Mouse (Mus musculus): ENCODE data around the gene Creb1.
"Not testable (repeated sequence)": the region's sequence is repeated elsewhere in the genome, so short reads cannot be mapped to it uniquely, and the experiment has no call there.

Creb1 gene

DNA sequence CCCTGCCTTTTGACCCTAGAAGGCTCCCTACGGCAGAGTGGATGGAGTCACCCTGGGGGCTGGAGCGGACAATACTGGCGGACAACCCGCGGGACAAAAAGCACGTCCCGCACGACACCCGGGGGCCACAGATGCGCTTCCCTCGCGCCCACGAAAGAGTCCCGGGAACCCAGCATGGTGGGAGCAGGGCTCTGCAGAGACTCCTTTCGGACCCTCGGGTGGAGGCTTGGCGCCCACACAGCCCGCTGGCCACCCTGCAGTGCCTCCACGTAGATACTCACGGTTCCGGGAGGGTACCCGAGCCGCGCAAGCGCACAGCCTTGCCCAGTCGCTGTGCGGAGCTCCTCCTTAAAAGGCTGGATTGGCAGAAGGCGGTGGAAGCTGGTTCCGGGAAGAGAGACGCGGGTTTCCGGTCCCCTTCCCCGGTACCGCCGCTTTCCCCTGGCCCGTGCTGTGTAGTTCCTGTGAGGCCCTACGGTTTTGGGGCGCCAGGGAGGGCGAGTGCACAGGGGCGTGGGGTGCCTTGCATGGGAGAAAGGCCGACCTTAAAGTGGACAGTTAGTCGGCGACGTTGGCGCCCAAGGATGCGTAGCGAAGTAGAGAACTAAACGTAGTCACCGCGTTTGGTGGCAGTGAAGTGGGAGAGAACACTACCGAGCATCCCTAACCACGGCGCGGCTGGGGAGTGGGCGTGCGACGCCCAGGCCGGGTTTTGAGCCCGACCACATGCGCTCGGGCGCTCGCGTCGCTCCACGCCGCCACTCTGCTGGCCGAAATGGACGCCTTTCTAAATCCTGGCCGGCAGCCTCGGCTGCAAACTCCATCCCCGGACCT is 84.7 kb downstream of the Creb1 start, which contains the start of gene Mettl21a:
Gene Mettl21a (minus strand): TSS at position 362 of the 834 bp plus-strand sequence.
- DNase-seq (ENCODE audit: low read depth, low spot score) = peak; percentile 93

DNA sequence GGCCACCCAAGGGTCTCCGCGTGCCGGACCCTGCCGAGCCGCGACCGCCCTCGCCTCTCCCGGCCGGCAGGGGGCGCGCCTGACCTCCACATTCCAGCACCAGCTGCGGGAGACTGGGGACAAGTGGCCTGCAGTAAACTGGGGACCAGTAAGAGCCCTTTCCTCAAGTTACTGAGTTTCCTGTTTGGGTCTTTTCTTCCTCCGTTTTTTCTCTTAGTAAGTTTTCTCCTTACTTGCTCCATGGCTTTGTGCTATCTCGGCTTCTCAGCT is 85.2 kb downstream of the Creb1 start:
- DNase-seq (ENCODE audit: low read depth, low spot score) = peak; percentile 92

DNA sequence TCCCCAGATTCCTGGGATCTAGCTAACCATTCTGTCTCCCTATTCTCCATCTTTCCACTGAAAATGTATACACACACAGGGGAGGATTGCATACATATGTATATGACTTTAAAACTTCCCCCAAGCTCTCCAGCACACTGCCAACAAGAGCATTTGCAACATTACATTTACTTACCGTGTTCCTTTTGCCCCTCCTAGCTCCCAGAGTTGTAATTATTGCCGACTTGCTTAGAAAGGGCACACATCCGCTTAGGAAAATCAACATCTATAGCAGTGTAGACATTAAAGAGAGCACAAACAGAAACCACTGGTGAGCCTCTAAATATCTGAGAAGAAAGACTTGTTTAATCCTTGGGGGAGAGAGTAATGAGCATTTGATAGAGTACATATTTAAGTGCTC is 85.8 kb downstream of the Creb1 start:
- DNase-seq (ENCODE audit: low read depth, low spot score) = no peak

DNA sequence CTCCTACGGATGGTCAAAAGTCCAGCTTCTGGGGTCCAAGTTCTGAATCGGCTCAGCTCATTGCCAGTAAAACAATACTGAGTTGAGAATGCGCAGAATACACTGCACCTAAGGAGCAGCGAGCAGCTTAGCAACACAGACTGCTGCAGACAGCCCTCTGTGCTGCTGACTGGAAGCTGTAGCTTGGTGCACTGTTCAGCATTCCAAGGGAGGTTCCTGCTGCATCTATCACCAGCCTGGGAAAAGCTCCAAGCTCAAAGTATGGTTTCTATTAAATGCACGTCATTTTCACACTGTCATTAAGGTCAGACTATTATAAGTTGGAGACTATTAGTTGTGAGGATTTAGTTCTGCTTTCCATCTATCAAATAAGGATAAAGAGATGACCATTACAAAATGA is 88.7 kb downstream of the Creb1 start:
- DNase-seq (ENCODE audit: low read depth, low spot score) = no peak

DNA sequence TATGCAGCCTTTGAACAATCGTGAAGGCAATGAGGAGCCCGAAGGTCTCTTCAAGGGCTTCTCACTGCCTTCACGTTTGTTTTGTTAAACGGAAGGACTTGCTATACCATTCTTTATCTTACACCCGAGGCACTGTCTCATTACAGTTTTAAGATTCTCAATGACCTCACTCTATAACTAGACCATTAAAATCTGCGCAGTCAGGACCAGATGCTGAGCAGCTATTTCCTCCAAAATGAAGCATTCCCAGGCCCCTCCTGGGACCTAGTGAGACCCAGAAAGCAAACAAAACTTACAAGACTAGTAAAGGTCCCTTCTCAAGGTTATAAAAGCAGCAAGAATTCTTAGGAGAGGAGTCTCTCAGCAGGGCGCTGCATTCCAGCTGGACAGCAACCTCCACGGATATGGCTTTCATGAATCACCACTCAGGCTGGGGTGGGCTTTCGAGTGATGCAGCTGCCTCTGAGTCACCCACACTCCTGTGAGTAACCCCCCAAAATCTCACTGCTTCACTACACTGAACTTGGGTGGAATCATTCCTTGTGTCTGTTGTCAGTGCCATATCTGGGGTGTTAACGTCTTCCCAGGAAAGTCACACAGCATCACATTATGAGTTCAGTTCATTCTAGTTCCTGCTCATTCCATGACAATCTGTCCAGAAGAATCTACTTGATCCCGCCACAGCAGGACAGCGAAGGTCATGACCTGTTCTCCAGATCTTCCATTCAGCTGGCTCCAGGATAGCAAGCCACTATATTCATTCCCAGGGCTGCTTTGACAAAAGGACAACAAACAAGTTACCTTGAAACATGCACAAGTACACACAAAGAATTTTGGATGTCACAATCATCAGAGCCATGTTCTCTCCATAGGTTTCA is 91.4 kb downstream of the Creb1 start:
- DNase-seq (ENCODE audit: low read depth, low spot score) = peak; percentile 78

DNA sequence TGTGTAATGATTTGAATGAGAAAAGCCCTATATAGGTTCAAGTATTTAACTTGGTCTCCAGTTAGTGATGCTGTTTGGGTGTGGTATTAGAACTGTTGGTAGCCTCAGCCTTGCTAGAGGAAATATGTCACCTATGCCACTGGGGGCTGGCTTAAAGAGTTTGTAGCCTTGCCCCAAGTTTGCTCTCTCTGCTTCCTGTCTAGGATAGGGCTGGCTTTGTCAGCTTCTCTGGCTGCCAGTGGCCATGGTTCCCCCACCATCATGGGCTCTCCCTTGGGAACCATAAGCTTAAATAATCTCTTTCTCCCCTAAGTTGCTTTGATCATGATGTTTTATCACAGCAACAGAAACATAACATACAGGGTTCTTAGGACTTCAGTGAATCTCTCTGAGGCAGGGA is 92.8 kb downstream of the Creb1 start:
- no peak for DNase-seq (ENCODE audit: low read depth, low spot score)

DNA sequence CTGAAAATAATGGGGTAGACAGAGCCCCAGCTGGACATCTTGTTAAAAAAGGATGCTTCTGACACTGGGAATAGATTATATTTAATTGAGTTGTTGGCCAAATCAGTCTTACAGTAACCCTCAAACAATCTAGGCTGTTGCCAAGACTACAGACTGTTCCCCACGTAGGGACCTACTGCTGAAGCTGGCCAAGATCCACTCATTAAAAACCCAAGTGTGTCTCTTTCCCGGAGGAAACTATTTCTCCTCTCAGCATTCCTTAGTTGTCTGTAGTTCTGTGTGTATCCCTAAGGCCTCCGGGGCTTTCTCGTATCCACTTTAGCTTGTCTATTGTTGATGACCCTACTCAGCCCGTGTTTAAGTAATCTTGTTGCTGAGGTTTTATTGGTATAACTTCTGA is 99.1 kb downstream of the Creb1 start:
- no peak for DNase-seq (ENCODE audit: low read depth, low spot score)

DNA sequence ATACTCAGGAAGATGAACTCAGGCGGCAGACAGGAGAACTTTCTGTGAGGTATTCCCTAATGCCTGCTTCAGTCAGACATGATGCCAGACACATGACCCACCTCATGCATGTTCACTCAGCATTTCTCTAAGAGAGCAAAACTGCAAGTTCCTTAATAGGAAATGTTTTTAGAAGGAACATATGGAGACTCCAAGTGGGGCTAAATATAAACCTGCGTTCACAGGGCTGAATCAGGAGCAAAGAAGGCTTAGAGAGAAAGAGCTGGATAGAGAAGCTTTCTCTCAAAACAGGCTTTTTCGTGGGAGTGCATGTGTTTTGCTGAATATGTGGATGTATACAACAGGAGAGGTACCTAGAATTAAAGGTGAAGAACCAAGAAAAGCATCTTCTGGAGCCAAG is 100.8 kb downstream of the Creb1 start:
- DNase-seq (ENCODE audit: low read depth, low spot score) = no peak

DNA sequence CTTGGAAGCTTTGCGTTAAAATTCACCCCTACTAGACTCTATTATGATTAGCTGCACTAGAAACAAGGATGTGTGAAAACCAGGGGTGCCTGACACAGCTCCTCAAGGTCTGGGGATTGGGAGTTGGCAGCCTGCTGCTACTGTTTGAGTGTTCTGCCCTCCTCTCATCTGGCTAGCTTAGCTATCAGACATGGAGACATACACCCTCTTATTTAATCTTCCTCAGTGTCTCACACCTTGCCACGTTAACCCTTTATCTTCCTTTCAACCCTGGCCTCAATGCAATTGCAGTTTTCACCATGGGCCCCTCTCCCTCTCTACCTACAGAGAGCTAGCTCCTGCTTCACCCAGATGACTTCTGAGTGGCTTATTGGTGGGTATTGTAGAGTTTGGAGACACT is 103.2 kb downstream of the Creb1 start:
- no peak for DNase-seq (ENCODE audit: low read depth, low spot score)

DNA sequence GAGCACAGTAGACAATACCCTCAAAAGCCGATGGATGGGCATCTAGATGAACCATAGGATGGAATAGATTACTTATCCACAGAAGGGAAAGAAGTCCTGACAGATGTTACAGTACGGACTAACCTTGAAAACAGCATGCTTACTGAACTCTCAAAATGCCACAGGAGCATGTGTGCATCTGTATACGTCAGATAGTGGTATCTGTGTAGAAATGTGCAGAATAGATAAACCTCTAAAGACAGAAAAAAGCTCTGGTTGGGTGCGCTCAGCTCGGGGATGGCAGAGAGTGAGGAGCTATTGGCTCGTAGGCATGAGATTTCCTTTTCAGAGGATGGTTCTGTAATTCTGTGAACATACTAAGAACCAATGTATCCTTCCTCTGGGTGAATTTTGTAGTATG is 106.8 kb downstream of the Creb1 start:
- no peak for DNase-seq (ENCODE audit: low read depth, low spot score)

DNA sequence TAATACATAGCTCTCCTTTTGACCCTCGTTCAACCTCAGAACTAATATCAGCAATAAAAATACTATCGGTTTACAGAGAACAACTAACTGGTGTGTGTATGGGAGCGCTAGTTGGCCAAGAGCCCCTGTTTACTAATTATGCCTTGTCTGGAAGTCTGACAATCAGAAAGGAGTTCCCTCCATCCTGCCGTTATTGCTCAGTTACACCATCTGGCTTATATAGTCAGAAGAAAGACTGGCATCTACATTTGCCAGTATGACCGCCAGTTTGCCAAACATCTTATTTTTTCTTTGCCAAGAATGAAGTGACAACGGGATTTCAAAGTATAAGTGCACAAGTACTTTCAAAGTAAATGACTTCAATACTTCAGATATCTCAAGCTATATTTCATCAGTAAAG is 108.6 kb downstream of the Creb1 start:
- DNase-seq (ENCODE audit: low read depth, low spot score) = no peak

DNA sequence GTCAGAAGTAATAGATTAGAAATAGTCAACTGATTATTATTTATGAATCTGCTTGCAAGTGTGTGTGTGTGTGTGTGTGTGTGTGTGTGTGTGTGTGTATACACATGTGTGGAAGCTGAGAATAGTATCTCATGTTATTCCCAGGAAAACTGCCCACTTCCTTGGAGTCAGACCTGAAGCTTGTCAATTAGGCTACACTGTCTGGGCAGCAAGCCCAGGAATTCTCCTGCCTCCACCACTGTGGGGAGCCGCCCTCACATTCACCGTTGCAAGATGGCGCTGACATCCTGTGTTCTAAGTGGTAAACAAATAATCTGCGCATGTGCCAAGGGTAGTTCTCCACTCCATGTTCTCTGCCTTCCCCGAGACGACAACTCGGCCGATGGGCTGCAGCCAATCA is 110.1 kb downstream of the Creb1 start:
- DNase-seq (ENCODE audit: low read depth, low spot score) = not testable (repeated sequence)

DNA sequence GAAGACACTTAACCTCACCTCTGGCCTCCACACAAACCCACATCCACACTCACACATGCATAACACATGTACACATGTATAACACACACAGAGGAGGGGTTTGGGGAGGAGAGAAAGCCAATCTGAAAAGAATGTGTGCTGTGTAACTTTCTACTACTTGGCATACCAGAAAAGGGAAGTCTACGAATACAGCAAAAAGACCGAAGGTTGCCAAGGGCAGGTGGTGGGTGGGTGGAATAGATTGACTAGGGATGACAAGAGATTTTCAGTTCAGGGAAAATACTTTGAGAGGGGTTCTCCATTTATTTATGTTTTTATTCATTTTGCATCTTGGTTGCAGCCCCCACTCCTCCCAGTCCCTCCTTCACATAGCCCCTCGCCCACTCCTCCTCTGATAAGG is 112.1 kb downstream of the Creb1 start:
- no peak for DNase-seq (ENCODE audit: low read depth, low spot score)

DNA sequence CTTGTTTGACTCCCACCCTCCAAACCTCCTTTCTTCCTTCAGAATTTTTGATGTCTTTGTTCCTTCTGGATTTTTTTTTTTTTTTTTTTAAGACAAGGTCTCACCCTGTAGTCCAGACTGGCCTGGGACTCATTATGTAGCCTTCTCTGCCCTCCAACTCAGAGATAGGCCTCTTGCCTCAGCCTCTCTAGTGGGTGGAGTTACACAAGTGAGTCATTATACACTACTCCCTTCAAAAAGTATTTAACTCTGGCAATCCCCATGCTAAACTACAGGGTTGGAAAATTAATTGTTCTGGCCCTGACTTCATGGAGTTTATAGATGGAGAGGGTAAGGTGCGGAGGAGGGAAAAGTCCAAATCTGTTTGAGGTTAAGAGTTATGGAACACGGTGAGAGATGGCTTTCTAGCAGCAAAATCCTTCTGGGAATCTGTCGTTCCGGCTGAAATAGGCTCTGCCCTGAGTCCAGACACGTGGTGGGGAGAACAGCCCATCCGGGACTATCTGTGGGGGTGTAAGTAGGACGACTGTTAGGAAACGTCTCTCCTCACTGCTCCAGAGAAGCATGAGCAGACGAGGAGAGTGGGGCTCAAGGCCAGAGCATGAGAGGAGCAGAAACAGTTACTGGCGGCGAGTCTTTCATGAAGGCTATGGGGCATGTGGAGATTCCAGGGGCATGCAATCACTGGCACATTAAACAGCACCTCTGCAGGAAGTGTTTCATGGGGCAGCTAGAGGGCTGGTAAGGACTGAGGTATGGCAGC is 117.1 kb downstream of the Creb1 start:
- no peak for DNase-seq (ENCODE audit: low read depth, low spot score)

DNA sequence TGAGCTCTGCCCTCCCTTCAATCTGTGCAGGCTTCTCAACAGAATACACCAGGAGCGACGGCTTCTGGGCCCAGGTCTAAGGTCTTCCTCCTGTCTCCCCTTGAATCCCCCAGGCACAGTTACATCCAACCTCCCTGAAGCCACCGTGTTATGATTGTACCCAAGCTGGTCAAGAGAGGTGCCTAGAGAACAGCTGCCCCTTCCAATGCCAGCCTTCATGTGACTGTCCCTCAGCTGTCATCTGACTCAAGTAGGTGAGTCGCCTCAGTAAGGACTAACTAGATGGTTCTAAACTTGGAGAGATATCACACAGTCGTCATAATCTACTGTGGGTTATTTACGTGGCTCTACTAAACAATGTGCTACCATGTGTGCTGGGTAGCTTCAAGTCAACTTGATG is 121.3 kb downstream of the Creb1 start:
- no peak for DNase-seq (ENCODE audit: low read depth, low spot score)

All from ZHBTc4 (cell line).